Mouse (Mus musculus): ENCODE measurements around the gene Gm45837.

GRCm38 (mm10) chr7:101361767-101362166 is 48.9 kb upstream of the Gm45837 start:
- TF ChIP-seq POLR2A (IDR thresholded peaks at IDR 0.05; ENCODE audit: control insufficient read depth, extremely low read depth, insufficient read depth, low read length, poor library complexity) (no peak), CTCF (IDR thresholded peaks at IDR 0.05; ENCODE audit: borderline replicate concordance, control insufficient read depth, extremely low read depth, insufficient read depth, low read length, poor library complexity) (no peak)
